In genomic region chr13:87821096-87821495, GRCm38 (mm10) we compare ENCODE assay signal across 7 mouse cellular contexts.
DNase-seq lines count a peak whose midpoint lies in the region; ATAC-seq and TF ChIP-seq lines count a peak whose summit lies in the region.
"Not testable (repeated sequence)": the region's sequence is repeated elsewhere in the genome, so short reads cannot be mapped to it uniquely, and the experiment has no call there.

No protein-coding gene starts in this region.

- not testable (repeated sequence) for H3K36me3 ChIP-seq in kidney, postnatal 0 days (ENCODE audit: insufficient read depth, low read length)

- not testable (repeated sequence) for H3K9ac ChIP-seq in kidney, postnatal 0 days (ENCODE audit: low read depth, low read length)

- not testable (repeated sequence) for H3K4me3 ChIP-seq in kidney, postnatal 0 days (replicated peaks; ENCODE audit: low read depth, low read length)

- 25% methylated on average over 5 of the region's 5 CpGs for WGBS in kidney, postnatal 0 days

- not testable (repeated sequence) for H3K4me2 ChIP-seq in kidney, postnatal 0 days (ENCODE audit: low read length)

- not testable (repeated sequence) for H3K9me3 ChIP-seq in kidney, postnatal 0 days (replicated peaks; ENCODE audit: low read length)

- not testable (repeated sequence) for H3K27me3 ChIP-seq in kidney, postnatal 0 days (ENCODE audit: insufficient read depth, low read length)

- not testable (repeated sequence) for H3K27ac ChIP-seq in kidney, postnatal 0 days

- not testable (repeated sequence) for ATAC-seq in kidney, postnatal 0 days (replicated peaks; ENCODE audit: low FRiP score, low read depth)

- DNase-seq in adrenal gland, adult (ENCODE audit: inconsistent age in 2 of 2, low spot score in 1 of 2), result peak; percentile 46 to 90
- peak; percentile 30 for DNase-seq in adrenal gland, adult 8-10 months
- DNase-seq in adrenal gland, postnatal 14 days, result peak; percentile 35
- peak; percentile 22 to 38 for DNase-seq in adrenal gland, postnatal 36 days
- peak; percentile 53 for DNase-seq in heart, adult 11 months
- peak; percentile 3 for DNase-seq in kidney, postnatal 0 days (ENCODE audit: low spot score)
- DNase-seq in ovary, adult 18-20 months (ENCODE audit: low spot score), result peak; percentile 46

- not testable (repeated sequence) for TF ChIP-seq CTCF in kidney, postnatal 0 days (IDR thresholded peaks at IDR 0.05; ENCODE audit: low read depth)

- not testable (repeated sequence) for H3K4me1 ChIP-seq in kidney, postnatal 0 days (replicated peaks; ENCODE audit: insufficient read depth, low read length)

Comparison
In these comparisons a context has a peak if more than half of its experiments do, and no peak if none do; other contexts are left out.
1. DNase-seq: peak in every context shown above with its lines; median percentile 68 in adrenal gland, adult; 53 in heart, adult 11 months; 46 in ovary, adult 18-20 months; 35 in adrenal gland, postnatal 14 days; 30 in adrenal gland, adult 8-10 months; 30 in adrenal gland, postnatal 36 days; 3 in kidney, postnatal 0 days.